Mouse (Mus musculus): Measurements from ENCODE around the gene Pfkp.

The Pfkp gene

GRCm38 (mm10) chr13:6636520-6636919, 12.1 kb downstream of the Pfkp start:
- DNase-seq: no peak

GRCm38 (mm10) chr13:6635138-6636076, 13.2 kb downstream of the Pfkp start:
- no peak for DNase-seq

- DNase-seq: no peak
Measured at GRCm38 (mm10) chr13:6634063-6634462, 14.5 kb downstream of the Pfkp start.

- DNase-seq: no peak
Measured at GRCm38 (mm10) chr13:6633524-6633923, 15.1 kb downstream of the Pfkp start.

- no peak for DNase-seq
Measured at GRCm38 (mm10) chr13:6632935-6633334, 15.6 kb downstream of the Pfkp start.

- no peak for DNase-seq
Measured at GRCm38 (mm10) chr13:6632513-6632912, 16.1 kb downstream of the Pfkp start.

GRCm38 (mm10) chr13:6631772-6632510, 16.6 kb downstream of the Pfkp start:
- peak; percentile 44 for DNase-seq

- DNase-seq: peak; percentile 41
Measured at GRCm38 (mm10) chr13:6630660-6631059, 17.9 kb downstream of the Pfkp start.

GRCm38 (mm10) chr13:6629927-6630326, 18.6 kb downstream of the Pfkp start:
- no peak for DNase-seq

- no peak for DNase-seq
Measured at GRCm38 (mm10) chr13:6628998-6629764, 19.4 kb downstream of the Pfkp start.

GRCm38 (mm10) chr13:6628261-6628660, 20.3 kb downstream of the Pfkp start:
- DNase-seq: no peak

- no peak for DNase-seq
Measured at GRCm38 (mm10) chr13:6627352-6627751, 21.2 kb downstream of the Pfkp start.

GRCm38 (mm10) chr13:6626508-6627114, 22.0 kb downstream of the Pfkp start:
- DNase-seq: no peak

- no peak for DNase-seq
Measured at GRCm38 (mm10) chr13:6625942-6626341, 22.6 kb downstream of the Pfkp start.

GRCm38 (mm10) chr13:6624604-6625003, 24.0 kb downstream of the Pfkp start:
- no peak for DNase-seq

GRCm38 (mm10) chr13:6624121-6624520, 24.5 kb downstream of the Pfkp start:
- DNase-seq: no peak

- no peak for DNase-seq
Measured at GRCm38 (mm10) chr13:6621831-6622230, 26.7 kb downstream of the Pfkp start.

- no peak for DNase-seq
Measured at GRCm38 (mm10) chr13:6620250-6620649, 28.3 kb downstream of the Pfkp start.

GRCm38 (mm10) chr13:6618711-6619110, 29.9 kb downstream of the Pfkp start:
- no peak for DNase-seq

GRCm38 (mm10) chr13:6613690-6614445, 34.7 kb downstream of the Pfkp start:
- no peak for DNase-seq

GRCm38 (mm10) chr13:6602786-6603409, 45.7 kb downstream of the Pfkp start:
- DNase-seq: no peak
